Mouse (Mus musculus) heart, embryonic 11.5 days (tissue): ENCODE data around the gene Tmem206. TPM values are rescaled to one million over a fixed set of nuclear protein-coding genes. Genes with fewer than 3 reads are reported as not detected.

Source experiments
- ATAC-seq: fragments of 200-750 bp; cut with Nextera tagmentation; replicated peaks from 2 replicates; pipeline ENCODE4 v1.8.0; 2017; ENCODE audit warnings: moderate library complexity; ENCODE audit not compliant: insufficient number of reproducible peaks, low FRiP score, low TSS enrichment
- H3K27ac ChIP-seq: fragments of 300-500 bp; sonication (generic); 2 replicates; pipeline ENCODE4 v1.5.1; 2014; ENCODE audit warnings: mild to moderate bottlenecking, low read depth, low read length
- H3K27me3 ChIP-seq: fragments of 300-500 bp; sonication (generic); 2 replicates; pipeline ENCODE4 v1.6.1; 2014; ENCODE audit warnings: mild to moderate bottlenecking, low read length, mixed read lengths; ENCODE audit not compliant: control insufficient read depth, insufficient read depth
- H3K36me3 ChIP-seq: fragments of 300-500 bp; sonication (generic); 2 replicates; pipeline ENCODE4 v1.6.1; 2014; ENCODE audit warnings: mild to moderate bottlenecking, low read length, moderate library complexity, mixed read lengths; ENCODE audit not compliant: control insufficient read depth, insufficient read depth
- H3K4me1 ChIP-seq: fragments of 300-500 bp; sonication (generic); 2 replicates; pipeline ENCODE4 v1.6.1; 2014; ENCODE audit warnings: low read length; ENCODE audit not compliant: control insufficient read depth, insufficient read depth
- H3K4me2 ChIP-seq: fragments of 300-500 bp; sonication (generic); 2 replicates; pipeline ENCODE4 v1.6.1; 2014; ENCODE audit warnings: mild to moderate bottlenecking, moderate library complexity
- H3K4me3 ChIP-seq: fragments of 300-500 bp; sonication (generic); 2 replicates; pipeline ENCODE4 v1.5.1; 2014; ENCODE audit warnings: low read depth, low read length
- H3K9ac ChIP-seq: fragments of 300-500 bp; sonication (generic); 2 replicates; pipeline ENCODE4 v1.6.1; 2014; ENCODE audit warnings: mild to moderate bottlenecking, low read depth, low read length, moderate library complexity
- H3K9me3 ChIP-seq: fragments of 300-500 bp; sonication (generic); replicated peaks from 2 replicates; pipeline ENCODE4 v1.6.1; 2016; ENCODE audit warnings: low read length; ENCODE audit not compliant: control insufficient read depth
- WGBS: fragments of 180-500 bp; shearing (Covaris S2); extraction: QIAGEN DNeasy Blood & Tissue Kit; methylation state at CpG from one replicate; pipeline ENCODE4 v1.1.7; 2014; ENCODE audit not compliant: insufficient replicate concordance; 5-methylcytosine and 5-hydroxymethylcytosine counted together
- polyA plus RNA-seq: library from polyadenylated mRNA; unstranded; fragments of >200 nt; fragmentation: Nextera tagmentation; extraction: Ambion mirVana; gene quantifications from 2 replicates; pipeline ENCODE4 v1.2.1, GENCODE M21; 2014

Gene Tmem206
- 18.7 and 19.0 TPM in 2 replicates for polyA plus RNA-seq

DNA sequence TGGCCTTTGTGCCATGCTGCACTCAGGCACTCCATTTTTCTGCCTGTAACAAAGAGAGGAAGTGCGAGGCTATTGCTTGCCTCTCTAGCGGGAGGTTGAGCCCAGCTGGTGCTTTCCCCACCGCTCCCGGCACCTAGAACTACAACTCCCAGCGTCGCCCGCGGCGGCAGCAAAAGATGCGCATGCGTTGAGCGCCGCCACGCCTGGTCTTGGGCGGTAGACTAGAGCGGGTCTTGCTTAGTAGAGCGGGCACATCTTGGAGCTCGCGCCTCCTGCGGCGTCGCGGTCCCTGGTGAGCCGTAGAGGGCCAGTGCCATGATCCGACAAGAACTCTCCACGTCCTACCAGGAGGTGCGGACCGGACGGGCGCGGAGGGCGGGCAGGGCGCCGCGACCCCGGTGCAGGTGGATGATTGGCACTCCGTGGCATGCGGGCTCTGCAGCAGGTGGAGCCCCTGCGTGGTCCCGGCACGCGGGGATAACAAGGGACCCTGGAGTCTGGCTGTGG lies at the start of gene Tmem206:
Gene Tmem206 (plus strand): TSS at position 187 of the 507 bp plus-strand sequence.
- Histone ChIP-seq H3K9ac (peak within 1 kb of the TSS; percentile 89), H3K27ac (peak within 1 kb of the TSS; percentile 1; the same call in 1 of the 2 replicates), H3K27me3 (no peaks in the 10 kb centered on the region), H3K4me2 (peak within 1 kb of the TSS; percentile 95), H3K4me3 (peak within 1 kb of the TSS; percentile 86), H3K36me3 (peaks cover 2% of the 10 kb centered on the region; the same call in 1 of the 2 replicates), H3K4me1 (peaks cover 16% of the 10 kb centered on the region), H3K9me3 (no peaks in the 10 kb centered on the region)
- ATAC-seq: peak; percentile 97
- WGBS: under 1% methylated on average over 42 of the region's 42 CpGs

GRCm38 (mm10) chr1:191276181-191276580 lies 49.5 kb upstream of the Tmem206 start:
- H3K27ac ChIP-seq: no peak overlapping the region
- WGBS: 83% methylated on average over 7 of the region's 7 CpGs
- no peaks in the 10 kb centered on the region for H3K9me3 ChIP-seq
- no peaks in the 10 kb centered on the region for H3K27me3 ChIP-seq
- no peak overlapping the region for H3K9ac ChIP-seq
- H3K36me3 ChIP-seq: no peaks in the 10 kb centered on the region
- peaks cover 4% of the 10 kb centered on the region; the same call in 1 of the 2 replicates for H3K4me1 ChIP-seq
- ATAC-seq: no peak
- H3K4me2 ChIP-seq: no peak overlapping the region
- no peak overlapping the region for H3K4me3 ChIP-seq

DNA sequence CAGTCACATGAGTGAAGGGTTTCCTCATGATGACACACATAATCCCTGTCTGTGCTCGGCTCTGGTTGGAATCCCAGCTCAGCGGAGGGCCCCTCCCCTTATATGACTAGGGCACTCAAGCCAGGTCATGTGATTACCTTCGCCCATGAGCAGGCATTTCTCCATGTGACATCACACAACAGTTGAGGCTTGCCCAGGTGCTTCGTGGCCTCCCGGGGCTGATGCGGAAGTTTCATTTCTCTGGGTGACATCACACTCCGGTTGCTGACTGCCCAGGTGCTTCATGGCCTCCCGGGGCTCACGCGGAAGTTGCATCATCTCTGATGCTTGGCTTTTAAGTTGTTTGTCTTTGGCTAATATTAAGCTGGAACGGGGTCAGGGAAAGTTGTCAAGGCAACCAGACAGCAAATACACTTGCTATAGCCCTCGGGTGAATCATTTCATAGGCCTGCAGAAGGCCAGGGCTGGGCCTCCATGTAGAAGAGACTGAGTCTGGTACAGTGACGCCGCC lies 48.1 kb upstream of the Tmem206 start:
- Histone ChIP-seq H3K4me2 (no peak overlapping the region), H3K36me3 (no peaks in the 10 kb centered on the region), H3K4me3 (no peak overlapping the region), H3K27me3 (no peaks in the 10 kb centered on the region), H3K9ac (no peak overlapping the region), H3K27ac (no peak overlapping the region), H3K9me3 (no peaks in the 10 kb centered on the region), H3K4me1 (peaks cover 4% of the 10 kb centered on the region; the same call in 1 of the 2 replicates)
- ATAC-seq: no peak
- 72% methylated on average over 14 of the region's 14 CpGs for WGBS

GRCm38 (mm10) chr1:191278324-191278723 lies 47.4 kb upstream of the Tmem206 start:
- 85% methylated on average over 4 of the region's 4 CpGs for WGBS
- peaks cover 4% of the 10 kb centered on the region; the same call in 1 of the 2 replicates for H3K4me1 ChIP-seq
- no peaks in the 10 kb centered on the region for H3K9me3 ChIP-seq
- no peaks in the 10 kb centered on the region for H3K36me3 ChIP-seq
- no peak overlapping the region for H3K27ac ChIP-seq
- no peaks in the 10 kb centered on the region for H3K27me3 ChIP-seq
- no peak overlapping the region for H3K4me3 ChIP-seq
- H3K4me2 ChIP-seq: no peak overlapping the region
- H3K9ac ChIP-seq: no peak overlapping the region
- ATAC-seq: no peak

GRCm38 (mm10) chr1:191281171-191281570 lies 44.5 kb upstream of the Tmem206 start:
- Histone ChIP-seq H3K9ac (no peak overlapping the region), H3K36me3 (no peaks in the 10 kb centered on the region), H3K4me3 (no peak overlapping the region), H3K4me1 (peaks cover 4% of the 10 kb centered on the region; the same call in 1 of the 2 replicates), H3K4me2 (no peak overlapping the region), H3K9me3 (no peaks in the 10 kb centered on the region), H3K27me3 (no peaks in the 10 kb centered on the region), H3K27ac (no peak overlapping the region)
- no peak for ATAC-seq
- 55% methylated on average over 7 of the region's 7 CpGs for WGBS

- WGBS: 94% methylated on average over 1 of the region's 1 CpGs
- Histone ChIP-seq H3K9ac (no peak overlapping the region), H3K27ac (no peak overlapping the region), H3K4me1 (peaks cover 4% of the 10 kb centered on the region; the same call in 1 of the 2 replicates), H3K4me3 (no peak overlapping the region), H3K27me3 (no peaks in the 10 kb centered on the region), H3K9me3 (no peaks in the 10 kb centered on the region), H3K4me2 (no peak overlapping the region), H3K36me3 (no peaks in the 10 kb centered on the region)
- no peak for ATAC-seq
Measured at GRCm38 (mm10) chr1:191282319-191282718, 43.4 kb upstream of the Tmem206 start.

DNA sequence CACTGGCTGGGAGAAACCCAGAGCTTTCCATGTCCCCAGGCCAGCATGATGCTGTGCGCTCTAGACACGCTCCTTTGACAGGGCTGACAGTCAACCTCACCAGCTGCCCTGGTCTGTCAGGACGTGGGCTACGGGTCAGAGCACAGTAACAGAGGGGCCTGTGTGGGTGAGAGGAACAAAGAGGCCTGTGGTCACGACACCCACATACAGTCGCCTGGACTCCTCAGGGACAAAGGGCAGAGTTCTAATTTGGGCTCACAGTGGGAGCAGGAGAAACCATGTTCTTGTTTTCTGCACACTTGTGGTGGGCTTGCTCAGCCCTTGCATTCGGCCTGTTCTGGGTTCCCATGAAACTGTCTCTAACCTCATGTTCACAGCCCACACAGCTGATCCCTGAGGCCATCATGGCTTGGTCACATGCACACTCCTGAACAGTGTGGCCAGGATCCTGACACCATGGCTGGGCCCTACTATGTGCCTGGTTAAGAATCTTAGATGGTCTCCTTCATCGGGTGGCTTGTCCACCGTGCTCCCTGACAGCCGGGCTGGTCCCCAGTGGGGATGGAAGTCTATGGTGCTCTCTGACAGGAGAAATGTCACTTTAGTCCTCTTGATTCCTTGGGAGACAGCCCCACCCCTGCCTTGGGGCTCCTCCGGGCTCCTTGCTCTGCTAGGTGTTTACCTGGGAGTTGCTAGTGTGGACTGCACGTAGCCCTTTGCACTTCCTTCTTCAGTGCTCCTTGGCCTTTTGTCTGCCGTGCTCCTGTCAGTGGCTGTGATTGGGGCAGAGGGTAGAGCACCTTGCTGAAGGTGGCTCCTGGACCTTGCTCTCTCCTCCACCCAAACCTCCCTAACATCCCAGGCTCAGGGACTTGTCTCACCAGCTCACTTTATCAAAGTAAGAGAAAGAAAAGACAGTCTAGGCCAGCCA lies 42.3 kb upstream of the Tmem206 start:
- Histone ChIP-seq H3K9ac (no peak overlapping the region), H3K36me3 (no peaks in the 10 kb centered on the region), H3K27ac (no peak overlapping the region), H3K4me3 (no peak overlapping the region), H3K9me3 (no peaks in the 10 kb centered on the region), H3K27me3 (no peaks in the 10 kb centered on the region), H3K4me2 (no peak overlapping the region), H3K4me1 (no peaks in the 10 kb centered on the region)
- ATAC-seq: 0 out of 2 replicates have a peak, but pooled peaks have one; percentile 15
- WGBS: 80% methylated on average over 13 of the region's 13 CpGs

- Histone ChIP-seq H3K9me3 (no peaks in the 10 kb centered on the region), H3K4me1 (no peaks in the 10 kb centered on the region), H3K27me3 (no peaks in the 10 kb centered on the region), H3K4me3 (no peak overlapping the region), H3K27ac (no peak overlapping the region), H3K4me2 (no peak overlapping the region), H3K9ac (no peak overlapping the region), H3K36me3 (no peaks in the 10 kb centered on the region)
- WGBS: 84% methylated on average over 8 of the region's 8 CpGs
- no peak for ATAC-seq
Measured at GRCm38 (mm10) chr1:191284502-191284901, 41.2 kb upstream of the Tmem206 start.
